Mouse (Mus musculus): ENCODE measurements around the gene Vmn1r76. TPM values are rescaled to one million over a fixed set of nuclear protein-coding genes. Genes with fewer than 3 reads are reported as not detected.

Gene Vmn1r76
- not detected for total RNA-seq (2023)

DNA sequence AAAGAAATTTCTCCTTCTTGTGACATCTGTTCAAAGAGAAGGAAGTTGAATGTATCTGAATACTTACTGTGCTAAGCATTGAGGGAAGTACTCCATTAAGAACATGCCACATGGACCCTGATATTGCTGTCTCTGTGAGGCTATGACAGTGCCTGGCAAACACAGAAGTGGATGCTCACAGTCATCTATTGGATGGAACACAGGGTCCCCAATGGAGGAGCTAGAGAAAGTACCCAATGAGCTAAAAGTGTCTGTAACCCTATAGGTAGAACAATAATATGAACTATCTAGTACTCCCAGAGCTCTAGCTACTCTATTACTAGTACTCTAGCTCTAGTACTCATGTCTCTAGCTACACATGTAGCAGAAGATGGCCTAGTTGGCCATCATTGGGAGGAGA is at the start of gene Vmn1r76:
Gene Vmn1r76, minus strand, starts transcription at position 101 of the 400 bp plus-strand sequence.

GRCm38 (mm10) chr7:11874330-11874729 is 63.7 kb downstream of the Vmn1r76 start, which contains the start of gene Vmn1r75:
Gene Vmn1r75, plus strand, starts transcription at chr7:11874630.

Other genes with a start within 250 kb of the Vmn1r76 start
- not detected for gene Vmn1r73, start 207.9 kb downstream of the Vmn1r76 start, total RNA-seq (2023)
- not detected for gene Vmn1r74, start 104.2 kb downstream of the Vmn1r76 start, total RNA-seq (2023)
- not detected for gene Vmn1r75, start 63.6 kb downstream of the Vmn1r76 start, total RNA-seq (2023)
- gene Vmn1r77, start 98.5 kb upstream of the Vmn1r76 start, total RNA-seq (2023), result not detected
- not detected for gene Vmn1r78, start 212.0 kb upstream of the Vmn1r76 start, total RNA-seq (2023)
- not detected for gene Vmn1r79, start 233.1 kb upstream of the Vmn1r76 start, total RNA-seq (2023)